Mouse (Mus musculus): Measurements from ENCODE around the gene Klhl20.
A peak's percentile ranks its signal among the peaks of the same experiment; 100 is the strongest.

Klhl20 gene

GRCm38 (mm10) chr1:161071272-161071620 lies 60.1 kb downstream of the Klhl20 start:
- no peak for DNase-seq (ENCODE audit: low read depth)

GRCm38 (mm10) chr1:161070352-161071271 lies 60.7 kb downstream of the Klhl20 start, which contains the start of the genes Dars2 and Cenpl:
Dars2 (minus strand) TSS chr1:161070658.
Cenpl (plus strand) TSS chr1:161070713.
- peak; percentile 94 for DNase-seq (ENCODE audit: low read depth)

GRCm38 (mm10) chr1:161063351-161063750 lies 68.0 kb downstream of the Klhl20 start:
- DNase-seq (ENCODE audit: low read depth) = no peak

GRCm38 (mm10) chr1:161057164-161057563 lies 74.1 kb downstream of the Klhl20 start:
- no peak for DNase-seq (ENCODE audit: low read depth)

GRCm38 (mm10) chr1:161046972-161047371 lies 84.3 kb downstream of the Klhl20 start:
- DNase-seq (ENCODE audit: low read depth) = no peak

- DNase-seq (ENCODE audit: low read depth) = no peak
Observed at GRCm38 (mm10) chr1:161041261-161042020, 89.9 kb downstream of the Klhl20 start.

- no peak for DNase-seq (ENCODE audit: low read depth)
Observed at GRCm38 (mm10) chr1:161040855-161041254, 90.5 kb downstream of the Klhl20 start.

GRCm38 (mm10) chr1:161040426-161040770 lies 90.9 kb downstream of the Klhl20 start:
- no peak for DNase-seq (ENCODE audit: low read depth)

- no peak for DNase-seq (ENCODE audit: low read depth)
Observed at GRCm38 (mm10) chr1:161039741-161040425, 91.4 kb downstream of the Klhl20 start.

- no peak for DNase-seq (ENCODE audit: low read depth)
Observed at GRCm38 (mm10) chr1:161038968-161039721, 92.2 kb downstream of the Klhl20 start.

Measured in c-Kit-positive CD71-negative TER-119-negative erythroid progenitor cells, embryonic 14.5 days (primary cell).